Mouse (Mus musculus) megakaryocyte, adult 5-6 weeks (primary cell): ENCODE data around the gene Car2. TPM values are rescaled to one million over a fixed set of nuclear protein-coding genes. Genes with fewer than 3 reads are reported as not detected.

Experiments used
- ATAC-seq: 2 replicates; pipeline ENCODE4 v1.8.0; 2016; ENCODE audit warnings: mild to moderate bottlenecking, inconsistent platforms; ENCODE audit not compliant: poor library complexity, severe bottlenecking
- total RNA-seq, 2 experiments: library from RNA; stranded (forward) in 1 of 2; stranded (reverse) in 1 of 2; fragments of 153-499, 151-499 nt in 1 of 2; fragments of 221-1000, 200-1000 nt in 1 of 2; gene quantifications; 2 replicates each; pipeline versions ENCODE4 v1.2.3 to v1.2.4; 2015 to 2017

The Car2 gene
- total RNA-seq, 2 experiments from 2014 or later, result 25.5 to 31.5 TPM

DNA sequence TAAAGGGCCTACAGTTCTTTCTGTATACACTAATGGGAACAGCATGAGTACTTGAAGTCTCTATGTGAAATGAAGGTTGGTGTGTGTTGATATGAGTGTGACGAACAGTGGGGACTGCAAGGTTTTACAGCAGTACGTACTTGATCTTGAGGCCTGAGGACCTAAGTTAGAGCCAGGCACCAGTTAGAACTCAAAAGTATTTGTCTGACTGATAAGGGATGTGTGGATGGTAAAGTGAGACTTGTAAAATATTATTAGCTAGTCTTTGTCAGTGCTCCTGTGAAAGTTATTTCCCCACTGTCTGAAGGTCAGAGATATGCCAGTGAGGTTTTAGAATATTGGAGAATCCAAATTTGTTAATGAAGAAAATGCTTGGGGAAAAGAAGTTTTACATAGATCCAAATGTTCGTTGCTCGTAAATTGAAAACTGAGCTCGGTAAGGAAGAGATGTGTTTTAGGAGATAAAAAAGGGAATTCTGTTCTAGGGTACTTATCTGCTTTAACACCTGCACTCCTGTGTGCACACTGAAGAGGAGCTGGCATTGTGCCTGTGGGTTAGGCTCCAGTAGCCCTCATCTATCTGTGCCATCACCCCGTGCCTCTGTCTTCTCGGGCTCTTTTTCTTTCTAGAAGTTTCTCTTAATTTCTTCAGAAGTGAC, 8.7 kb upstream of the Car2 start:
- peak; percentile 39; the same call in 1 of the 2 replicates for ATAC-seq

DNA sequence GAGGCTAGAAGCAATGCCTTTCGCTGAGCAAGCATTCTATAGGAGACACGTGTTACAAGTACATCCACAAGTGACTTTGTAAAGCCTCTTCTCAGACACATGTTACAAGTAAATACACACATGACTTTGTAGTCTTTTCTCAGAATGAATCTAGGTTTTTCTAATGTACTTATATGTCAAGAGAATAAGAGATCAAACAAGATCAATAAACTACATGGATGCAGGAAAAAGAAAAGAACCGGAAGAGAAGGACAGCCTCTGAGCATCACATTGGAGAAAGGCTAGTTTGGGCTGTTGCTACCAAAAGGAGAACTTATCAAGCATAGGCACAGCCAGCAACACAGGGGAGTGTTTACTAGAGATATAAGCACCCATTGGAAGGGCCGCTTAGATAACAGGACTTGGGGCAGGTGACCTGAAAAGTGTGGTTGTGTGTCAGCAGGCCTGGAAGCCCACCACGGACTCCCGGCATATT, 7.3 kb upstream of the Car2 start:
- peak; percentile 29; the same call in 1 of the 2 replicates for ATAC-seq

DNA sequence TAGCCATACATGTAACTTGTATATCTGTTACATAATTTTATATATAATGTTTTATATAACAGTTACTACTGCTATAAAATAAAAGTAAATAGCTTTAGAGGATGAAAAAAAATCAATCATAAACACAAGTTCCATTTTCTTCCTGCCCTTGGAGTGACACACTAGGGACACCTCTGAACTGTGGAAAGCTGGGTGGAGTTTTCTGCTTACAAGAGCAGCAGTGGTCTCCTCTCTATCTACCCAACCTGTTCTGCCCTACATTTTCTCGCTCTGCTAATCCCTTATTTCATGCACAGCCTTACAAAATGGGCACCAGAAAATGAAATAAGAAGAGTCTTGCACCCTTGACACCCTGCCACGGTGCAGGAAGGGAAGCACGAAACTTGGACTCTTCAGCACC, 6.8 kb upstream of the Car2 start:
- ATAC-seq, result no peak

DNA sequence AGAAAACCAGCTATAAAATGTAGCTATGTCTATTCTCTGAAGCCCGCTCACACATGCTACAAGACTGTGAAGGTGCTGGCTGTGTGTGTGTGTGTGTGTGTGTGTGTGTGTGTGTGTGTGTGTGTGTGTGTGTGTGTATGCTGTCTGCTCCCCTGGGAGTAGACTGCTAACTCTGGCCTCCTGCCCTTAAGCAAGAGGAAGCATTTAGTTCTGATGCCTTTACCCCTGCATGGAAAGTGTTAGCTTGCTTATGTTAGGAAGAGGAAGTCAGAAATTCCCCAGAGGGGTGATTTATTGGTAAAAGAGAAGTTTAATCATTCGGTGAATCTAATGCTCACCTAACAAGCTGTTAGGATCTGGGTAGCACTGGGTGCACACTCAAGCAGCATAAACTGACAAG, 5.8 kb upstream of the Car2 start:
- ATAC-seq, result peak; percentile 40; the same call in 1 of the 2 replicates

DNA sequence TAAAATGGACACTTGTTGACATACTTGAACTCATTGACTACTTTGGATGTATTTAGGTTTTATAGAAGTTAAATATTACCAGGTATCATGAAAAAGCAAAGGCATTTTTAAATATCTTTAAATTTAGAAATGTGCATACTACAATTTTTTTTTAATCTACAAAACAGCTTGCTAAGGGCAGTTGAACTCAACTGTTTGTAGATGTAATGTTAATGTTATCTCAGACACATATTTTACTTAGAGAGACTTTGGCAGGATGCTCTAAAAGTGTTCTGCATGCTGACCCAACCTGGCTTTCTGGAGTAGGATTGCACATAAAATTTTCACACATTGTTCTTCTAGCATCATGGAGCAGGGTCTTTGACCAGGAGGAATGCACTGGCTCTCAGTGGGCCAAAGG, 4.1 kb upstream of the Car2 start:
- no peak for ATAC-seq

DNA sequence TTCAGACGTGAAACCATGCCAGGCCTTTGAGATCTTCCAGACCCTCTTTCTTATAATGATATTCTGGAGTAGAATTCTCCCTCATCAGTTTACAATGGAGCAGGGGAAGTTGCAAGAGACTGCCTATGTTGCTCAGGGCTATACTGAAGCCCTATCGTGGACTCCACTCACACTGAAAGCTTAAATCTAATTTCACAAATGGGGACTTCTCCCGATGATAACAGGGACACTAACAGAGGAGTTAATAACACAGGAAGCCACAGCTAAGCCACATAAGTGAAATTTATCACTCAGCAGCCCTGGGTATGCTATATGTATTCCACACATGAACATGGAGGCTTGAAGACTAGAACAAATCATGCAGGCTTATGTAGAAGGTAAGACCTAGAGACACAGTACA, 3.3 kb upstream of the Car2 start:
- ATAC-seq, result no peak

DNA sequence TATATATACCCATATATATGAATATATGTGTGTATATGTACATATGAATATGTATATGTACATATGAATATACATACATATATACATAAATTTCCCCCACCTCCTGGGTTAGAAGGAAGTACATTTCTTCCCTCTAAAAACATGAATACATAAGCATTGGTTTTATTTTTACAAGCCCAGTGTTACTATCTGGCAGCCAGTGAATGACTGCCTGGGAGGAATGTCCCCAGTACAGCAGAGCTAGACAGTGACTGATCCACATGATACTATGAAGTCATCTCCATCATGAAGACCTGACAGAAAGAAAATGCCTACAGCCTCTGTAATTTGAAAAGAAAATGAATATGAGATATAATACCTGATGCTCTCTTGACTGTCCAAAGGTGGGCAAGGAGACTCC, 1.2 kb upstream of the Car2 start:
- no peak for ATAC-seq

DNA sequence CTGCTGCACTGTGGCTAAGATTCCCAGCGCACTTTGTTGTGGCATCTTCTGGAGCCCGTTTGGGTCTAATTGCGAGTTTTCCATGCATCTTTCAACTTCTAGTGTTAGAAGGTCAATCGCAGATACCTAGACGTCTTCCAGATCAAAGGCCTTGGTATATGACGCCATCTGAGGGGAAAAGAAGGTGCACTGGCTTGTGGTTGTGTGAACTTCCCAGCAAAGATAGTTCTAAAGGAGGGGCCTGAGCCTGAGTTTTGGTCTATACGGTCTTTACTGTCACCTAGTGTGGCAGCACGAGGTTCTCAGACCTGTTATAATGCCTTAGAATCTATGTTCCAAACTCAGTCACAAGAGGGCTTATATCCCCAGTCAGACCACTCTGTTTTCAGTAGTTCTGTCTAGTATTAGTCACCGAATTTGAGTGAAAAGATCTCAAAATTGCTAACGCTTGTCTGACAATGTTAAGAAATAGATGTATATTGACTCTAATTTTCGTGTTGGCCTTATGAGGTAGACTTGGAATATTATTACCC, 1.1 kb downstream of the Car2 start:
- ATAC-seq, result no peak; the same call in 1 of the 2 replicates

DNA sequence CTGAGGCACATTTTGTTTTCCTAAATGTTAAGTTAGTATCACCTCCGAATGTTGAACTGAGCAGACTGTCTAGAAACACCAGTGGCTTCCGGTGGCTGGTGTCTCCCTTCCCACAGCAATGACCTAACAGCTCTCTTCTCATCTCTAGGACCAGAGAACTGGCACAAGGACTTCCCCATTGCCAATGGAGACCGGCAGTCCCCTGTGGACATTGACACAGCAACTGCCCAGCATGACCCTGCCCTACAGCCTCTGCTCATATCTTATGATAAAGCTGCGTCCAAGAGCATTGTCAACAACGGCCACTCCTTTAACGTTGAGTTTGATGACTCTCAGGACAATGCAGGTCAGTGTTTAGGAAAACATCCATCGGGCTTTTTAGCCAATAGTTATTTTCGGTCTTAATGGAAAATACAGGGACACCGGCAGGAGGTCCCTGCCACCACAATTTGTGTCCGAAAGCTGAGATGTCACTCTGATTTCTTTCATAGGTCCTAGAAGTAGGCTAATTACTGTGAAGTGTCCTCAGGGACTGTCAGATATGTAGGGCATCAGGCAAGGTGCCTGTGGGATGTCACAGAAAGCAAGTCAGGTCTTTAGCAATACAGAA, 1.7 kb downstream of the Car2 start:
- peak; percentile 56 for ATAC-seq

DNA sequence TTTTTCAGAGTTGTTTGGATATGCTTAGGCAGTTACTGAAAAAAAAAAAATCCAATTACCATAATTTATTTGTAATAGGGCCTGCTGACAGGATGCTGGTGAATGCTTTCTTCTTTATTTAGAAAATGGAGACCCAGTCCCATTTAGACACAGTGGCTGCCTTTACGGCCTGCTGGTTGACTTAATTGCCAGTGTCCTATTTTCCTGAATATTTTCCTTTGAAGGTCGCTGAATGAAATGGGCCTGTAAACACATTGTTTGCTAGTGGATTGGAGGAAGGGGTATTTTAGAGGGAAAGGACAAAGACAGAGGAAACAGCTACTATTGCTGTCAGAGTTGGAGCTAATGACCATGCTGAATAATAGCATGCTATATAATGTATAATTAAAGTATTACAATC, 2.5 kb downstream of the Car2 start:
- no peak for ATAC-seq

DNA sequence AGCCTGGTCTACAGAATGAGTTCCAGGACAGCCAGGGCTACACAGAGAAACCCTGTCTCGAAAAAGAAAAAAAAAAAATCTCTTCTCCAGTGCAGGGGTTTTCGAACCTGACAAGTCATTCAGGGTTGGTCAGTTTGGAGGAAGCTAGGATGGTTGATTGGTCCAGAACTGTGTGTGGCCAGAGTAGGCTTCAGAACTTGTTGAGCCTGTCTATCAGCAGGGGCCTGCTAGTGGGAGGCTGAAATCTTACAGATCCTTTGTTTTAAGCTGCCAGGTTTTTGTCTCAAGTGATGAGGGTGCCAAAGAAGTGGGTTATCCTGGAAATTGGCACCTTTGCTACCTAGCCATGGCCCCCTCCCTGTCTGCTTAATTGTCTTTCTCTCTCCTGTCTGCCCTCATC, 3.0 kb downstream of the Car2 start:
- ATAC-seq, result no peak

DNA sequence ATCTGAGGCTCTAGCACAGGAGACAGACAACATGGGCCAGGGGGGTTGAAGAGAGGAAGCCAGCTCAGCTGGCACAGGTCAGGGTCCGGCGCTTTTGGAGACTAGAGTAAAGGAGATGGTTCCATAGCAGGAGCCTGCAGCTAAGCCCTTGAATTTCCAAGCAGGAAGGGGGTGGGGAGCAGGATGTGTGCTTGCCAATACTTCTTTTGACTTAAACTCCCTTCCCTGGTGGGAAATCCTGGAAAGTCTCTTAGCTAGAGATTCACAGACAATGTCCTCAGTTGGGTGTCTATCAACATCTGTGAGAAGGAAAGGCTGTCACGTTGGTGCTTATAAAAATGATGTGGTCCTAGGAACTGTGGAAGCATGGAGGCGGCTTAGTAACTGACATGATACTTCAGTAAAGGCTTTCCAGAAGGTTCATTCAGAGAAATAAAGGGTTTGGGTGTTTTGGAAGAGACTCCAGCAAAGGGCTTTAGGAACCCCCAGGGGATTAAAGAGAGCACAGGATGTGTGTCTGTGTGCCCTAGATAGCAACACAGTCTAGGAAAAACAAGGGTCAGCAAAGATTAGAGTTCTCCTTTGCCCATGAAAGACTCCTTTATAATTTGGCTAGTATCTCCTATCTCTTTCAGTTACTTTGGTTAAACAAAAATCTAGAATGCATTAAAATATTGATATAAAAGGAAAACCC, 3.8 kb downstream of the Car2 start:
- no peak for ATAC-seq

DNA sequence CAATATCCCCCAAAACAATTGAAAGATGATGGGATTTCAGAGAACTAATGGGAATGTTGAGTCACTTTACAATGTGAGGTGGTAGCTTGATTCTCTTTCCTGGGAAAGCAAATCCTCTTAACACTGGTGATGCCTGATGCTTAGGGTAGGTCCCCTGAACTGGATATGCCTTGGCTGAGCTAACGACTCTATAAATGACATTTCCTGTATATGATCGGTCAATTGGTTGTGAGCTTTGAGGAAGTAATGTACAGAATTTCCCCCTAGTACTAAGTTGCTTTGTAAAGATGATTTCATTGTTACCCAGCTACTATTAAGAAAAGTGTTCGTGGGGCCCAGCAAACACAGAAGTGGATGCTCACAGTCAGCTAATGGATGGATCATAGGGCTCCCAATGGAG, 6.9 kb downstream of the Car2 start:
- 0 out of 2 replicates have a peak, but pooled peaks have one; percentile 34 for ATAC-seq

DNA sequence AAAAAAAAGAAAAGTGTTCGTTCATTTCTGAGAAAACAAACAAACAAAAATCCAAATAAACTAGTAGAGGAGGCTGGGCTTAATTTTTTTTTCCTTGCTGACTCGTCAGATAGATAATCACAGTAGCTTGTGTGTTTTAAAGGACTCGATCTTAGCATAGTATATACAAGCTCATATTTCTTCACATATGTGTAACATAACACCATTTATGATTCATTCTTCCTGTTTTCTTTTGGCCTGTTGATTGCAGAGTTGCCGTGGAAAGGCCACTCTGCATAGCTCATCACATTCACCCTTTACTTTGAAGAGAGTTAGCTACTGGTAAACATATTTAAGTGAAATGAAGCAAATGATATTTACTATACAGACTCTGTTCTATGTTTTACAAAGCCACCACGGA, 7.6 kb downstream of the Car2 start:
- peak; percentile 59 for ATAC-seq

DNA sequence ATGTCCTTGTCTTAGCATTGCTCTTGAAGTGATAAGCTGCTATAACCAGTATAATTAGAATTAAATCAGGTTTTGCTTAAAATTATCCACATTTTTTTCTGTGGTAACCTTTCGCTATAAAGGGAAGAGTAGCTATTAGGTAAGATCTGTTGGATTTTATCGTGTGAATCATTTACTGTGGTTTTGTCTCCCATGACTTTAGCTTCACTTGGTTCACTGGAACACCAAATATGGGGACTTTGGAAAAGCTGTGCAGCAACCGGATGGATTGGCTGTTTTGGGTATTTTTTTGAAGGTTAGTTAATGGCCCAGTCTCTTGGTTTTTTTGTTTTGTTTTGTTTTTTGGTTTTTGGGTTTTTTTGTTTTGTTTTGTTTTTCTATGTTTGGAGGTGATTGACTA, 9.3 kb downstream of the Car2 start:
- no peak for ATAC-seq

DNA sequence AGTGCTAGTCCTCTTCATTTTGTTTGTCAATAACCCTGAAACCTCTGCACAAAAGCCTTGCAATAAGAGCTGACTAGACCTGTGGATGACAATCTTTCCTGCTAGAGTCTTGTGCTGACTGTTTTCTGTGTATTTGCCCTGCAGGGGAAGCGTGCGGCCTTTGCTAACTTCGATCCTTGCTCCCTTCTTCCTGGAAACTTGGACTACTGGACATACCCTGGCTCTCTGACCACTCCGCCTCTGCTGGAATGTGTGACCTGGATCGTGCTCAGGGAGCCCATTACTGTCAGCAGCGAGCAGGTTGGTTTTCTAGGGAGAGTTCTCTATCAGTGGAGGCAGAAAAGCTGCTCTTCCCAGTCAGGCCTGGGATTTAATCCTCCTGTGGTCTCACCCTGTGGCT, 11.7 kb downstream of the Car2 start:
- ATAC-seq, result no peak

DNA sequence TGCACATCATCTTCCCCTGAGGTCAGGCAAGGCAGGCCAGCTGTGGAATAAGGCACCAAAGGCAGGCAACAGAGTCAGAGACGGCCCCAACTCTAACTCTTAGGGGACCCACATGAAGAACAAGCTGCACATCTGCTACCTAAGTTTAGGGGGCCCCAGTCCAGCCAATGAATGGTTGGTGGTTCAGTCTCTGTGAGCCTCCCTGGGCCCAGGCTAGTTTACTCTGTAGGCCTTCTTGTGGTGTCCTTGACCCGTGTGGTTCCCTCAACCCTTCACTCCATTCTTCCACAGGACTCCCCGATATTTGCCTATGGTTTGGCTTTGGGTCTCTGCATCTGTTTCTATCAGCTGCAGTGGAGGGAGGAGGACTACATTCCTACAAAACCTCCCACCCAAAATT, 17.3 kb downstream of the Car2 start:
- no peak for ATAC-seq

DNA sequence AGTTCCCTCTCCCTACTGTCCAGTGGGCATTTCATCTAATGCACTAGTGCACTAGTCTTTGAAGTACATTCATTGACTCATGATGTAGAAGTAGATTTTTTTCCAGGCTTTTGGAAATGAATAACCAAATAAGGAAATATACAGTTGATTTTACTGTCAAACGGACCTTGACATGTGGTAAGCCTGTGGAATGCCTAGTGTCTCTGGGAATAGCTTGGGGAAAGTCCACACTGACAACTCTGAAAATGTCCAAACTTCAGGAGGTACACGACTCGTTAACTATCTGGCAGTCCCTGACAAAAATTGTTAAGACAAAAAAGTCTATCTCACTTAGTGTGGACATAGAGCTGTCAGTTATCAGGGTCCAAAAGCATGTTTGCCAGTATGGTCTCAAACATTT, 18.1 kb downstream of the Car2 start:
- ATAC-seq, result no peak

DNA sequence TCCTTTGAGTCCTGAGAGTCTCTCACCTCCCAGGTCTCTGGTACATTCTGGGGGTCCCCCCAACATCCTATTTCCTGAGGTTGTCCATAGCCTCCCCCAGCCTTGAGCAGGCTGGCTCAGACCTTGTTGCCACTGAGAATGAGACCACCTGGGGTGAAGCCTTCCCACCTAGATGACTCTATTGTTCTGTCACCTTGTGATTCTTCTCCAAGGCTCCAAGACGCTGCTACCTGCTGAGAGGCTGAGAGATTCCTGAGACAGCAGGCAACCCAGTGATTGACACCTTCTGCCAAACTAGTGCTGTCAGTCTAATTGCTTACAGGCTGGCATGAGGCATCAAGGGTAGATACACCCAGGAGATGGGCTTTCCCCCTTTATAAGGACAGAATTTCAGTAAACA, 21.2 kb downstream of the Car2 start:
- ATAC-seq, result no peak

DNA sequence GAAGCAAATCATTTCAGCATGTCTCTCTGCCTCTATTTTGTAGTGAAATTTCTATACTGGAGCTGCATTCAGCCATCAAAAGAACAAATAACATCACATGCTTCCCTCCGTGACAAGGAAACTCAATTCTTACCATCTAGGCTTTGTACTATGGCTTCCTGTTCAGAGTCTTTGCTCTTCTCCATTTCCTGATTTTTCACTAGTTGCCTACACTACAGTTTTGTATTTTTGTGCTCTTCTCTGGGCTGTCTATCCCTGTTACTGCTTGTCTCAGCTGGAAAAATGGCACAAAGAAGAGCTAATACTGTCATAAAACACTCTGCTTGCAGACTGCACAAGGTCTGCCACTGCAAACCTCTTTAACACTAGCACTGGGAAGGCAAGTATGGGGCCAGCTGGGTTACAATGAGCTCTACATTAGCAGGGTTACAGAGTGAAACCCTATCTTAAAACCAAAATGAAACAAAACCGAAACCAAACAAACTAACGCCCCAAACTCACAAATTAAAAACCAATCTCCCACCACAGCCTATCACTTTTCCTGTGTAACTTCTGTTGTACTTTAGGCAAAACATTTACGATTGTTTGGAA, 26.0 kb downstream of the Car2 start:
- ATAC-seq, result peak; percentile 40; the same call in 1 of the 2 replicates

DNA sequence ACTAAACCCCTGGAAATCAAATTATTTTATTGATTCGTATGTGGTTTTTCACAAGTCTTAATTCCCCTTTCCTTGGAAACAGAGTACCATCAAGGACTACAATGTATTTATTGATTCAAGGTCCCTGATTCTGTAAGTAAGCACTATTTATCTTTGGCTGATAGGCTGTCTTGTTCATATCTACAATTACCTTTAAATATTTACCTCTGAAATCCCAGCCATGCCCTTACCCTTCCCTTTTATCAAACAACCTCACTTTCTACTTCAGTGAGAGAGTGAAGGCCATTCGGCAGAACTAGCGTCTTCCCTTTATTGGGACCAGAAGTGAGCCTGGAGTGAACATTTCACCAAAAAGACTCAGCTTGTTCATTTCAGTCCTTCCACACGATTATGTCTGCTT, 27.7 kb downstream of the Car2 start:
- no peak for ATAC-seq
